Mouse (Mus musculus) embryonic facial prominence, embryonic 11.5 days (tissue): ENCODE data around the gene Gsdme. TPM values are rescaled to one million over a fixed set of nuclear protein-coding genes. Genes with fewer than 3 reads are reported as not detected.

ENCODE experiments used
- ATAC-seq: fragments of 200-750 bp; cut with Nextera tagmentation; replicated peaks from 2 replicates; pipeline ENCODE4 v1.8.0; 2017; ENCODE audit warnings: low read depth; ENCODE audit not compliant: insufficient number of reproducible peaks, low FRiP score, low TSS enrichment
- DNase-seq: peaks from one replicate; pipeline ENCODE4 v3.0.0-alpha.2; 2015; ENCODE audit warnings: low spot score
- H3K27ac ChIP-seq: fragments of 300-500 bp; sonication (generic); replicated peaks from 2 replicates; pipeline ENCODE4 v1.5.1; 2014; ENCODE audit warnings: mild to moderate bottlenecking, low read depth, low read length, control low read depth
- H3K27me3 ChIP-seq: fragments of 300-500 bp; sonication (generic); 2 replicates; pipeline ENCODE4 v1.6.1; 2014; ENCODE audit warnings: mild to moderate bottlenecking, low read length, moderate library complexity, mixed read lengths; ENCODE audit not compliant: control insufficient read depth, insufficient read depth
- H3K36me3 ChIP-seq: fragments of 300-500 bp; sonication (generic); replicated peaks from 2 replicates; pipeline ENCODE4 v1.6.1; 2014; ENCODE audit warnings: low read depth, mild to moderate bottlenecking, low read length, moderate library complexity, mixed read lengths; ENCODE audit not compliant: control insufficient read depth, insufficient read depth
- H3K4me1 ChIP-seq: fragments of 300-500 bp; sonication (generic); 2 replicates; pipeline ENCODE4 v1.6.1; 2014; ENCODE audit warnings: low read length, mixed read lengths; ENCODE audit not compliant: control insufficient read depth, insufficient read depth
- H3K4me2 ChIP-seq: fragments of 300-500 bp; sonication (generic); 2 replicates; pipeline ENCODE4 v1.6.1; 2014; ENCODE audit warnings: low read depth, mild to moderate bottlenecking, control low read depth, low read length, moderate library complexity
- H3K4me3 ChIP-seq: fragments of 300-500 bp; sonication (generic); 2 replicates; pipeline ENCODE4 v1.5.1; 2014; ENCODE audit warnings: low read depth, low read length, control low read depth
- H3K9ac ChIP-seq: fragments of 300-500 bp; sonication (generic); replicated peaks from 2 replicates; pipeline ENCODE4 v1.6.1; 2014; ENCODE audit warnings: mild to moderate bottlenecking, control low read depth, low read length
- H3K9me3 ChIP-seq: fragments of 300-500 bp; sonication (generic); replicated peaks from 2 replicates; pipeline ENCODE4 v1.6.1; 2016; ENCODE audit warnings: mild to moderate bottlenecking, low read length, inconsistent platforms, mixed read lengths; ENCODE audit not compliant: control insufficient read depth
- WGBS: fragments of 180-500 bp; shearing (Covaris S2); extraction: QIAGEN DNeasy Blood & Tissue Kit; methylation state at CpG from one replicate; pipeline ENCODE4 v1.1.7; 2014; 5-methylcytosine and 5-hydroxymethylcytosine counted together
- polyA plus RNA-seq: library from polyadenylated mRNA; unstranded; fragments of >200 nt; fragmentation: Nextera tagmentation; extraction: Ambion mirVana; gene quantifications from 2 replicates; pipeline ENCODE4 v1.2.1, GENCODE M21; 2014

Gene Gsdme
- polyA plus RNA-seq, 1 experiment from 2014 or later = 42.1 TPM

DNA sequence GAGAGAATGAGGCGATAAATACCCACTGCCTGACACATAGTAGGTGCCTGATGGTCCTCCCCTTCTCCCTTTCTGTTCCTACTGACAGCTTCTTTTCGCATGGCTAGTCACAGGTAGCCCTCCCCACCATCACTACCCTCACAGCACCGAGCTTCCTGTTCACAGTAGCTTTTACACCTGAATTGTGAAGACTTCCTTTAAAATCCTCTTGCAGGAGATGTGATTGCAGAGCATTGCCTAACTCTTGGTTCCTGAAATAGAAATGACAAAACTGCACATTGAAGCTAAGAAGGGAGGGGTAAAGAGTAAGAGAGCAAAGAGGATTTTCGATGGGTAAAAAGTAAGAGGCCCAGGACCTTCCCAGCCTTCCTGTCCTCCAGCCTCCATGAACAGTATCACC lies 18.7 kb downstream of the Gsdme start:
- DNase-seq = no peak
- Histone ChIP-seq H3K9ac (no peak overlapping the region), H3K4me2 (no peak overlapping the region), H3K27ac (no peak overlapping the region), H3K27me3 (no peaks in the 10 kb centered on the region), H3K36me3 (no peaks in the 10 kb centered on the region), H3K4me3 (no peak overlapping the region), H3K4me1 (no peaks in the 10 kb centered on the region), H3K9me3 (no peaks in the 10 kb centered on the region)
- WGBS = 84% methylated on average over 4 of the region's 4 CpGs
- ATAC-seq = no peak

DNA sequence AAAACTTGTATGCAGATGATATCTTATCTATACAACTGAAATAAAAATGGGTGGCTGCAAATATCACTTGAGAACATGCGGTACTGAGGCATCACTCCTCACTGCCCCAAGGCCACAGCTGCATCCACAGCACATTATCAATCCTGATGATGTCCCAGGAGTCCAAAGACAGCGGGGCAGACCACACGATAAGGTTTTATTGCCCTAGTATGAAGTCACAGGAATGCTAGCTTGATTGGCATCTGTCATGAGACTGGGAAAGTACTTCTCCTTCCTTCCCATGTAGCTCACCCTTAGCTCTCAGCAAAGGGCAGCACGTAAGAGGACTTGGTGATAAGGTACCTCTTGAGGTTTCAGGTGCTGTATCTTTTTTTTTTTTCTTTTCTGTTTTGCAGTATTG lies 19.5 kb downstream of the Gsdme start:
- Histone ChIP-seq H3K9me3 (no peaks in the 10 kb centered on the region), H3K27ac (no peak overlapping the region), H3K27me3 (no peaks in the 10 kb centered on the region), H3K9ac (no peak overlapping the region), H3K36me3 (no peaks in the 10 kb centered on the region), H3K4me2 (no peak overlapping the region), H3K4me3 (no peak overlapping the region), H3K4me1 (no peaks in the 10 kb centered on the region)
- WGBS = 84% methylated on average over 4 of the region's 4 CpGs
- ATAC-seq (no peak), DNase-seq (no peak)

DNA sequence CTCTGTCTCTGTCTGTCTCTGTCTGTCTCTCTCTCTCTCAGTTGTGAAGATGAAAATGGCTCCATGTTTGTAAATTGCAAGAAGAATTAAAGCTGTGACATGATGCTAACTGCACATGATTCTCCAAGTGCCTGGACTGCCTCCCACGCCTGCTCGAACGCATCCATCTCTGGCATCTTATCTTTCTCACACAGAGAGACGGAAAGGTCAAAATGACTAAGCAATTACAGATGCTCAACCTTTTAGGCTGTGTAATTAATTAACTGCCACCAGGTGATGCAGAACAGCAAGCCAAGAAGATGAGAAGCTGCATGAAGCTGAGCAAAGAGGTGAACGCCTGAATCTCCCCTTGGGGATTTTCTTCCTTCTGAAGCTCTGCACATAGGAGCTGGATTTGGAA lies 23.2 kb downstream of the Gsdme start:
- Histone ChIP-seq H3K4me2 (no peak overlapping the region), H3K4me1 (no peaks in the 10 kb centered on the region), H3K36me3 (no peaks in the 10 kb centered on the region), H3K9ac (no peak overlapping the region), H3K27ac (no peak overlapping the region), H3K4me3 (no peak overlapping the region), H3K27me3 (no peaks in the 10 kb centered on the region), H3K9me3 (no peaks in the 10 kb centered on the region)
- DNase-seq (no peak), ATAC-seq (no peak)
- WGBS = 58% methylated on average over 5 of the region's 5 CpGs

DNA sequence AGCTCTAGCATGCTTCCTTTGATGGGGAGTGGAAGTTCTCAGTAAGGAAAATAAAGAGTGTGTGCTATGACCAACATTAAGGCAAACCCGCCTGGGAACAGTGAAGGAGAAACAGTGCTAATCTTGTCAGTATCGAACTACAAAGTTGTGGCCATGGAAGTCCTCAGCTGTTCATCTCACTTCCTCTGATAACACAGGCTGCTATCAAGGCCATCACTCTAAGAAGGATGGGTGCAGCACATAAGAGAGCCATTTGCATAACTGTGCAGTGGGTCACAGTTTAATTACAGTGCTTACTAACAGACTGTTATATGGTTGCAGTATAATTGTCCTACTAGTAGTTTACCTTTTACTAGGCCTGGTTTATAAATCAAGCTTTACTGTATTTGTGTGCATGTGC lies 23.8 kb downstream of the Gsdme start:
- no peak overlapping the region for H3K9ac ChIP-seq
- no peaks in the 10 kb centered on the region for H3K27me3 ChIP-seq
- DNase-seq = no peak
- no peak overlapping the region for H3K4me2 ChIP-seq
- no peak overlapping the region for H3K4me3 ChIP-seq
- no peak for ATAC-seq
- H3K9me3 ChIP-seq = no peaks in the 10 kb centered on the region
- H3K36me3 ChIP-seq = no peaks in the 10 kb centered on the region
- no peaks in the 10 kb centered on the region for H3K4me1 ChIP-seq
- H3K27ac ChIP-seq = no peak overlapping the region
- WGBS = 92% methylated on average over 2 of the region's 2 CpGs

DNA sequence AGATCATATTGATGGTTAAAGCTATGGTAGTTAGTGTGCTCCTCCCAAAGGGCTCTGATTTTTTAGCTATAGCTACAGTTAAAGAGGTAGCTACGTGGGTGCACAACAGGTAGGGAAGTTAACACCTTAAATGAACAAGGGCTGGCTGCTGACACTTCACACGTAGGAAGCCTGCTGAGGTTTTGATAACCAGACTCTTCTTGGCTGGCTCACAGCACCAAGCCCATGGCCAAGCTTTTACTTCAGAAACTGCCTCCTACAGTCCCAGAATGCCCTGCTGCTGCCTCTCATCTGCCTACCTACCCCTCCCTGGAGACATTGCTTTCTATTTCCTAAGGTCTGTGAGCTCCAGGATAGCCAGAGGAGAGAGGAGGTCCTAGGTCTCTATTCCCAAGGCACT lies 25.7 kb downstream of the Gsdme start:
- DNase-seq (no peak), ATAC-seq (no peak)
- WGBS = 70% methylated on average over 2 of the region's 2 CpGs
- H3K4me1 ChIP-seq = no peaks in the 10 kb centered on the region
- no peaks in the 10 kb centered on the region for H3K36me3 ChIP-seq
- no peaks in the 10 kb centered on the region for H3K9me3 ChIP-seq
- no peak overlapping the region for H3K4me2 ChIP-seq
- H3K4me3 ChIP-seq = no peak overlapping the region
- no peak overlapping the region for H3K9ac ChIP-seq
- H3K27ac ChIP-seq = no peak overlapping the region
- H3K27me3 ChIP-seq = no peaks in the 10 kb centered on the region

DNA sequence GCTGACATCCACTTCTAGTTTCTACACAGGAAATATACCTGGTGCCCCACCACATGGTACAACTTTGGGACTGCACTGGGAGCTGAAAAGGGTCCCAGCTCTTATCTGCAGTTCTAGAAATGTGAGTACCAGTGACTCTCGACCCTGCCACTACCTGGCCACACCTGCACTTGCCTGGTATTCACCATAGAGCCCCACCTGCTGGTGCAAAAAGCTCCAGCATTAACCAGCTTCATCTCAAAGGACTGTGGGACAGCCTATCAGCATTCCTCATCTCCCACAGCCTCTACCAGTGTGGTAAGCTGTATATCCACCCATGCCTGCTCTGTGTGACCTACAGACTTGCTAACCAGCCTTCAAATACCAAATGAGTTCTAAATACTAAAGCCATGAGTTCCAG lies 30.7 kb downstream of the Gsdme start:
- Histone ChIP-seq H3K9ac (no peak overlapping the region), H3K4me3 (no peak overlapping the region), H3K36me3 (no peaks in the 10 kb centered on the region), H3K4me2 (no peak overlapping the region), H3K27ac (no peak overlapping the region), H3K4me1 (no peaks in the 10 kb centered on the region), H3K9me3 (no peaks in the 10 kb centered on the region), H3K27me3 (no peaks in the 10 kb centered on the region)
- ATAC-seq (no peak), DNase-seq (no peak)
- 52% methylated on average over 1 of the region's 1 CpGs for WGBS

DNA sequence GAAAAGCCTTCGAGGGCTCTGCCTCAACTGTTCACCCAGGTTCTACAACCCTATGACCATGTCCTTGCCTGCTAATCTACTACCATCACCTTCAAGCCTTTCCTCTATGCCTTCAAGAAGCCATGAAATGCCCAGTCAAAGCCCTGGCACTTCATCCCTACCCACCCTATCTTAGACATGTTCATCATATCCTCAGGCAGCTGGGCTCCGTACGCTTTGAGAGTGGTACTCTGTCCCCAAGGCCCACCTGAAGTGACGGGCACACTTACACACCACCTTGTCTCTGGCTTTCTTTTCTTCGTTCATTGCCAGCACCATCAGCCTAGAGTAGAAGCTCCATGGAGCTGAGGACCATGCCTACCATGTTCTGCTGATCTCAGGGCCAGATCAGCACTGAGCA lies 32.4 kb downstream of the Gsdme start:
- H3K4me3 ChIP-seq = no peak overlapping the region
- no peaks in the 10 kb centered on the region for H3K27me3 ChIP-seq
- no peak overlapping the region for H3K27ac ChIP-seq
- H3K9ac ChIP-seq = no peak overlapping the region
- H3K36me3 ChIP-seq = no peaks in the 10 kb centered on the region
- DNase-seq (no peak), ATAC-seq (no peak)
- no peaks in the 10 kb centered on the region for H3K9me3 ChIP-seq
- WGBS = 90% methylated on average over 5 of the region's 5 CpGs
- H3K4me1 ChIP-seq = no peaks in the 10 kb centered on the region
- no peak overlapping the region for H3K4me2 ChIP-seq

DNA sequence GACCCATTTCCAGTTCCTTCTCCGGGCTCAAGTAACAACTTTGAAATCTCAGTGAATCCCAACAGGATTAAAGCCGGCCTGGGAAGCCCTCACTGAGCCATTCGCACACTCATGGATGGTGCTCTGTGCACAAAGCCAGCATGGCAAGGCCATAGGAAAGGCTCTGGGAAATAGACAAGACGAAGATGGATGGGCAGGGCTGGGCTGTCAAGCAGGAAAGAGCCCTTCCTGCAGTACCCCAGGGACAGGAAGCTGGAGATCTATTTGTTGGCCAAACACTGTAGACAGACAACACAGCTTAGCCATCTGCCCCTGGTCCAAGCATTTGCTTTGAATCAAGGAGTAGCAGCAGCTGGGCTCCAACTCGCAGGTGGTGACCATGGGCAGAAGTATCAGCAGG lies 35.5 kb downstream of the Gsdme start:
- no peak for DNase-seq
- no peak for ATAC-seq
- H3K27ac ChIP-seq = no peak overlapping the region
- 78% methylated on average over 5 of the region's 5 CpGs for WGBS
- H3K9ac ChIP-seq = no peak overlapping the region
- H3K27me3 ChIP-seq = no peaks in the 10 kb centered on the region
- H3K4me3 ChIP-seq = no peak overlapping the region
- H3K36me3 ChIP-seq = no peaks in the 10 kb centered on the region
- H3K4me2 ChIP-seq = no peak overlapping the region
- no peaks in the 10 kb centered on the region for H3K4me1 ChIP-seq
- H3K9me3 ChIP-seq = no peaks in the 10 kb centered on the region

DNA sequence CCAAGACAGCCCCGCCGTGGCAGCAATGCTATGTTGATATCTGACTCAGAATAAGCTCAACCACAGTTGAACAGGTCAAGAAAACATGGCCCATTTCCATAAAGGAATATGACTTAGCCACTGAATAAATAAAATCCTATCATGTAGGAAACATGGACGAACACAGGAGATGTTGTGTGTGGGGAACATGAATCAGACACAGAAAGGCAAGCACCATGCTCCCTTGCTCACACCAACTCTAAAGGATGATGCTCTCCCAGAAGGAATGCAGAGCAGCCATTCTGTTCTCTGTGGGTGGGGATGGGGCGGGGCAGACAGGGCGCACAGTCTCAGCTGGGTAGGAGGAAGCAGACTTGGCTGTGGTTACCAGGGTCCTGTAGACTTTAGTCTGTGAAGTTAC lies 38.4 kb downstream of the Gsdme start:
- WGBS = 82% methylated on average over 5 of the region's 5 CpGs
- H3K9ac ChIP-seq = no peak overlapping the region
- H3K4me3 ChIP-seq = no peak overlapping the region
- no peak overlapping the region for H3K4me2 ChIP-seq
- DNase-seq (no peak), ATAC-seq (no peak)
- no peaks in the 10 kb centered on the region for H3K4me1 ChIP-seq
- no peaks in the 10 kb centered on the region for H3K9me3 ChIP-seq
- no peaks in the 10 kb centered on the region for H3K27me3 ChIP-seq
- no peak overlapping the region for H3K27ac ChIP-seq
- no peaks in the 10 kb centered on the region for H3K36me3 ChIP-seq
